Mouse (Mus musculus) E14TG2a.4 (cell line): Measurements from ENCODE around the gene Galnt17.

ENCODE experiments used
- CTCF ChIP-seq: conservative IDR thresholded peaks from 2 replicates; pipeline ENCODE4 v1.5.1; 2014; ENCODE audit warnings: low read length
- POU5F1 ChIP-seq: IDR thresholded peaks from 2 replicates; pipeline ENCODE4 v1.6.1; 2014; ENCODE audit warnings: low read length, borderline replicate concordance

GRCm38 (mm10) chr5:131007198-131007597, 301.1 kb downstream of the Galnt17 start:
- no peak for TF ChIP-seq CTCF
- no peak for TF ChIP-seq POU5F1
